Mouse (Mus musculus): Measurements from ENCODE around the gene Orc2. TPM values are rescaled to one million over a fixed set of nuclear protein-coding genes. Genes with fewer than 3 reads are reported as not detected.

Orc2 gene
- polyA plus RNA-seq, 1 experiment: 22.1 TPM

- Histone ChIP-seq H3K4me3 (ENCODE audit: insufficient read depth, poor library complexity, severe bottlenecking) (no peak overlapping the region), H3K79me3 (ENCODE audit: low read depth) (no peaks in the 10 kb centered on the region), H3ac (ENCODE audit: control insufficient read depth, insufficient read length, low read depth) (no peak overlapping the region), H3K79me2 (ENCODE audit: control insufficient read depth, insufficient read depth) (no peaks in the 10 kb centered on the region), H3K27me3 (ENCODE audit: control insufficient read depth, insufficient read depth, insufficient read length) (no peaks in the 10 kb centered on the region), H3K36me3 (ENCODE audit: control insufficient read depth, insufficient read depth) (peaks cover 84% of the 10 kb centered on the region)
- TF ChIP-seq CEBPB (IDR thresholded peaks at IDR 0.05; ENCODE audit: low read depth) (no peak), USF1 (IDR thresholded peaks at IDR 0.05; ENCODE audit: low read depth) (no peak), CTCF (IDR thresholded peaks at IDR 0.05; ENCODE audit: control insufficient read depth, insufficient read depth, insufficient read length) (no peak), MYOG (IDR thresholded peaks at IDR 0.05; ENCODE audit: control insufficient read depth, extremely low read depth, insufficient read length) (no peak)
Measured at GRCm38 (mm10) chr1:58465042-58465441, 39.9 kb downstream of the Orc2 start.

- peaks cover 81% of the 10 kb centered on the region for H3K36me3 ChIP-seq (ENCODE audit: control insufficient read depth, insufficient read depth)
- TF ChIP-seq MYOG (IDR thresholded peaks at IDR 0.05; ENCODE audit: control insufficient read depth, extremely low read depth, insufficient read length) (no peak), MAX (IDR thresholded peaks at IDR 0.05) (no peak), CEBPB (IDR thresholded peaks at IDR 0.05; ENCODE audit: low read depth) (no peak), CTCF (IDR thresholded peaks at IDR 0.05; ENCODE audit: control insufficient read depth, insufficient read depth, insufficient read length) (no peak), USF1 (IDR thresholded peaks at IDR 0.05; ENCODE audit: low read depth) (no peak), FOSL1 (IDR thresholded peaks at IDR 0.05; ENCODE audit: insufficient read depth, low read length, poor library complexity, severe bottlenecking) (no peak), MYOD1 (IDR thresholded peaks at IDR 0.05; ENCODE audit: control insufficient read depth, insufficient read length, low read depth) (no peak)
- no peaks in the 10 kb centered on the region for H3K79me2 ChIP-seq (ENCODE audit: control insufficient read depth, insufficient read depth)
- no peak overlapping the region for H3ac ChIP-seq (ENCODE audit: control insufficient read depth, insufficient read length, low read depth)
- H3K79me3 ChIP-seq (ENCODE audit: low read depth): no peaks in the 10 kb centered on the region
- no peak overlapping the region for H3K4me3 ChIP-seq (ENCODE audit: insufficient read depth, poor library complexity, severe bottlenecking)
- no peaks in the 10 kb centered on the region for H3K27me3 ChIP-seq (ENCODE audit: control insufficient read depth, insufficient read depth, insufficient read length)
Measured at GRCm38 (mm10) chr1:58463935-58464334, 41.0 kb downstream of the Orc2 start.

GRCm38 (mm10) chr1:58460566-58460965 is 44.3 kb downstream of the Orc2 start:
- peaks cover 93% of the 10 kb centered on the region for H3K36me3 ChIP-seq (ENCODE audit: control insufficient read depth, insufficient read depth)
- TF ChIP-seq FOSL1 (IDR thresholded peaks at IDR 0.05; ENCODE audit: insufficient read depth, low read length, poor library complexity, severe bottlenecking) (no peak), MYOG (IDR thresholded peaks at IDR 0.05; ENCODE audit: control insufficient read depth, extremely low read depth, insufficient read length) (no peak), MAX (IDR thresholded peaks at IDR 0.05) (no peak), CTCF (IDR thresholded peaks at IDR 0.05; ENCODE audit: control insufficient read depth, insufficient read depth, insufficient read length) (no peak), CEBPB (IDR thresholded peaks at IDR 0.05; ENCODE audit: low read depth) (no peak), MYOD1 (IDR thresholded peaks at IDR 0.05; ENCODE audit: control insufficient read depth, insufficient read length, low read depth) (no peak), USF1 (IDR thresholded peaks at IDR 0.05; ENCODE audit: low read depth) (no peak)
- no peak overlapping the region for H3K4me3 ChIP-seq (ENCODE audit: insufficient read depth, poor library complexity, severe bottlenecking)
- no peaks in the 10 kb centered on the region for H3K27me3 ChIP-seq (ENCODE audit: control insufficient read depth, insufficient read depth, insufficient read length)
- no peaks in the 10 kb centered on the region for H3K79me3 ChIP-seq (ENCODE audit: low read depth)
- no peak overlapping the region for H3ac ChIP-seq (ENCODE audit: control insufficient read depth, insufficient read length, low read depth)
- no peaks in the 10 kb centered on the region for H3K79me2 ChIP-seq (ENCODE audit: control insufficient read depth, insufficient read depth)

GRCm38 (mm10) chr1:58458867-58459266 is 46.0 kb downstream of the Orc2 start:
- Histone ChIP-seq H3K79me2 (ENCODE audit: control insufficient read depth, insufficient read depth) (no peaks in the 10 kb centered on the region), H3K79me3 (ENCODE audit: low read depth) (no peaks in the 10 kb centered on the region), H3K36me3 (ENCODE audit: control insufficient read depth, insufficient read depth) (peaks cover 90% of the 10 kb centered on the region), H3K27me3 (ENCODE audit: control insufficient read depth, insufficient read depth, insufficient read length) (no peaks in the 10 kb centered on the region), H3K4me3 (ENCODE audit: insufficient read depth, poor library complexity, severe bottlenecking) (no peak overlapping the region), H3ac (ENCODE audit: control insufficient read depth, insufficient read length, low read depth) (no peak overlapping the region)
- no peak for TF ChIP-seq CEBPB (IDR thresholded peaks at IDR 0.05; ENCODE audit: low read depth)
- no peak for TF ChIP-seq MYOD1 (IDR thresholded peaks at IDR 0.05; ENCODE audit: control insufficient read depth, insufficient read length, low read depth)
- TF ChIP-seq USF1 (IDR thresholded peaks at IDR 0.05; ENCODE audit: low read depth): no peak
- TF ChIP-seq FOSL1 (IDR thresholded peaks at IDR 0.05; ENCODE audit: insufficient read depth, low read length, poor library complexity, severe bottlenecking): no peak
- no peak for TF ChIP-seq MYOG (IDR thresholded peaks at IDR 0.05; ENCODE audit: control insufficient read depth, extremely low read depth, insufficient read length)
- TF ChIP-seq CTCF (IDR thresholded peaks at IDR 0.05; ENCODE audit: control insufficient read depth, insufficient read depth, insufficient read length): no peak
- no peak for TF ChIP-seq MAX (IDR thresholded peaks at IDR 0.05)

GRCm38 (mm10) chr1:58458175-58458574 is 46.7 kb downstream of the Orc2 start:
- Histone ChIP-seq H3ac (ENCODE audit: control insufficient read depth, insufficient read length, low read depth) (no peak overlapping the region), H3K27me3 (ENCODE audit: control insufficient read depth, insufficient read depth, insufficient read length) (no peaks in the 10 kb centered on the region), H3K79me2 (ENCODE audit: control insufficient read depth, insufficient read depth) (no peaks in the 10 kb centered on the region), H3K36me3 (ENCODE audit: control insufficient read depth, insufficient read depth) (peaks cover 90% of the 10 kb centered on the region), H3K4me3 (ENCODE audit: insufficient read depth, poor library complexity, severe bottlenecking) (no peak overlapping the region), H3K79me3 (ENCODE audit: low read depth) (no peaks in the 10 kb centered on the region)
- TF ChIP-seq FOSL1 (IDR thresholded peaks at IDR 0.05; ENCODE audit: insufficient read depth, low read length, poor library complexity, severe bottlenecking) (no peak), USF1 (IDR thresholded peaks at IDR 0.05; ENCODE audit: low read depth) (no peak), MYOD1 (IDR thresholded peaks at IDR 0.05; ENCODE audit: control insufficient read depth, insufficient read length, low read depth) (no peak)

- no peaks in the 10 kb centered on the region for H3K27me3 ChIP-seq (ENCODE audit: control insufficient read depth, insufficient read depth, insufficient read length)
- peaks cover 11% of the 10 kb centered on the region for H3K79me2 ChIP-seq (ENCODE audit: control insufficient read depth, insufficient read depth)
- peaks cover 73% of the 10 kb centered on the region for H3K36me3 ChIP-seq (ENCODE audit: control insufficient read depth, insufficient read depth)
- no peak for TF ChIP-seq CEBPB (IDR thresholded peaks at IDR 0.05; ENCODE audit: low read depth)
- H3ac ChIP-seq (ENCODE audit: control insufficient read depth, insufficient read length, low read depth): no peak overlapping the region
- no peak overlapping the region for H3K4me3 ChIP-seq (ENCODE audit: insufficient read depth, poor library complexity, severe bottlenecking)
- H3K79me3 ChIP-seq (ENCODE audit: low read depth): peaks cover 5% of the 10 kb centered on the region
Measured at GRCm38 (mm10) chr1:58454316-58454715, 50.6 kb downstream of the Orc2 start.

Data from C2C12 (cell line).